In the genomic region with DNA sequence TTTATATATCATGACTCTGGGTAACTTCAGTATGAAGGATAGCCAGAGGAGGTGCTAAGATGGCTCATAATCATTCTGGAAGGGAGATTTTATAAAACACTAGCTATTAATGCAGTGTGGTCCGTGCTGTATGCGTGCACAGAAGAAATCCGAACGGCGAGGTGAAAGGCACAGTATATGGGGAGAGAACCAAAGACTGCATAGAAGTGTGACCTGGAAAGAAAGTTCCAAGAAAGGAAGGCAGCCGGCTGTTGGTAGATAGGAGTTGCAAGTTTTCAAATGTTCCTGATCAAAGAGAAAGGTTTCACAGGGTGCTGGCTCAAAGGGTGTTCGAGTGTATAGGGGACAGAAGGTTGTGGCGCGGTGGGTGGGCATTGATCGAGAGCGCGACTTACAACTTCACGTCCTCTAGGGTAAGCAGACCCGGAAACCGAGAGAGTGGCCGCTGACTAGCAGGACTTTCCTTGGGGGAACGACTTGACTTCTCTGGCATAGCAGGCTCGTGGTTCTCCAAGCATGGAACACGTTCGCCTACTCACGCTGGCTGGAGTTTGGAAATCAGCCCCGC, we compare ENCODE assay signal across 8 mouse cellular contexts. TPM values are rescaled to one million over a fixed set of nuclear protein-coding genes. Genes with fewer than 3 reads are reported as not detected.
A peak's percentile ranks its signal among the peaks of the same experiment; 100 is the strongest.
DNase-seq lines count a peak whose midpoint lies in the region; ATAC-seq and TF ChIP-seq lines count a peak whose summit lies in the region.

No protein-coding gene starts in this region.

- H3K27ac ChIP-seq in lung, embryonic 16.5 days (ENCODE audit: low read length), result no peak overlapping the region
- no peak overlapping the region for H3K27ac ChIP-seq in embryonic fibroblast, embryonic 13.5 days (ENCODE audit: insufficient read depth, low read length)
- H3K27ac ChIP-seq in limb, embryonic 11.5 days (replicated peaks; ENCODE audit: low read depth, low read length), result no peak overlapping the region
- no peak overlapping the region for H3K27ac ChIP-seq in neural tube, embryonic 15.5 days (replicated peaks)

- H3K9me3 ChIP-seq in lung, embryonic 16.5 days (ENCODE audit: control insufficient read depth, low read length), result no peaks in the 10 kb centered on the region
- H3K9me3 ChIP-seq in limb, embryonic 11.5 days (ENCODE audit: control insufficient read depth, low read length), result no peaks in the 10 kb centered on the region
- H3K9me3 ChIP-seq in neural tube, embryonic 15.5 days (replicated peaks), result no peaks in the 10 kb centered on the region

- TF ChIP-seq CTCF in embryonic fibroblast, embryonic 13.5 days (IDR thresholded peaks at IDR 0.05; ENCODE audit: borderline replicate concordance, insufficient read depth, low read length), result no peak

- peak overlapping the region; percentile 70 for H3K4me3 ChIP-seq in lung, embryonic 16.5 days (ENCODE audit: low read length)
- peak overlapping the region; percentile 52 for H3K4me3 ChIP-seq in embryonic fibroblast, embryonic 13.5 days (ENCODE audit: insufficient read depth, low read length)
- peak overlapping the region; percentile 52 for H3K4me3 ChIP-seq in limb, embryonic 11.5 days (ENCODE audit: low read depth, low read length)
- H3K4me3 ChIP-seq in neural tube, embryonic 15.5 days (replicated peaks), result peak overlapping the region; percentile 60

- H3K4me2 ChIP-seq in lung, embryonic 16.5 days (ENCODE audit: low read depth, low read length), result peak overlapping the region; percentile 67
- peak overlapping the region; percentile 47 for H3K4me2 ChIP-seq in limb, embryonic 11.5 days (ENCODE audit: low read depth, severe bottlenecking)
- H3K4me2 ChIP-seq in neural tube, embryonic 15.5 days, result peak overlapping the region; percentile 61

- ATAC-seq in lung, embryonic 16.5 days (ENCODE audit: low read depth), result peak; percentile 65
- ATAC-seq in limb, embryonic 11.5 days (ENCODE audit: insufficient number of reproducible peaks, low FRiP score, low TSS enrichment, low read depth), result peak; percentile 85
- peak; percentile 4; the same call in 1 of the 2 replicates for ATAC-seq in neural tube, embryonic 15.5 days (ENCODE audit: low FRiP score)
- no peak for ATAC-seq in cerebellum, adult (ENCODE audit: insufficient number of reproducible peaks, low FRiP score, low TSS enrichment)

- no peak for TF ChIP-seq POLR2A in embryonic fibroblast, embryonic 13.5 days (IDR thresholded peaks at IDR 0.05; ENCODE audit: low read depth, low read length)

- 18% methylated on average over 22 of the region's 22 CpGs for WGBS in lung, embryonic 16.5 days
- 19% methylated on average over 22 of the region's 22 CpGs for WGBS in limb, embryonic 11.5 days
- WGBS in neural tube, embryonic 15.5 days, result 25% methylated on average over 22 of the region's 22 CpGs

- 0 out of 2 replicates have a peak, but pooled peaks cover under 1% of the 10 kb centered on the region for H3K27me3 ChIP-seq in lung, embryonic 16.5 days (ENCODE audit: control insufficient read depth, insufficient read depth, low read depth, low read length)
- peaks cover 7% of the 10 kb centered on the region for H3K27me3 ChIP-seq in limb, embryonic 11.5 days (ENCODE audit: control insufficient read depth, insufficient read depth, low read length)
- H3K27me3 ChIP-seq in neural tube, embryonic 15.5 days (replicated peaks), result peaks cover 4% of the 10 kb centered on the region; the same call in 1 of the 2 replicates

- H3K4me1 ChIP-seq in lung, embryonic 16.5 days (replicated peaks; ENCODE audit: control insufficient read depth, insufficient read depth, low read length), result no peaks in the 10 kb centered on the region
- H3K4me1 ChIP-seq in embryonic fibroblast, embryonic 13.5 days (ENCODE audit: control insufficient read depth, insufficient read depth, low read length), result no peaks in the 10 kb centered on the region
- H3K4me1 ChIP-seq in limb, embryonic 11.5 days (ENCODE audit: control insufficient read depth, insufficient read depth, low read length), result no peaks in the 10 kb centered on the region
- peaks cover 13% of the 10 kb centered on the region for H3K4me1 ChIP-seq in neural tube, embryonic 15.5 days

- H3K9ac ChIP-seq in lung, embryonic 16.5 days (ENCODE audit: low read length), result peak overlapping the region; percentile 50
- peak overlapping the region; percentile 34; the same call in 1 of the 2 replicates for H3K9ac ChIP-seq in limb, embryonic 11.5 days (ENCODE audit: low read length)
- H3K9ac ChIP-seq in neural tube, embryonic 15.5 days (replicated peaks), result 0 out of 2 replicates have a peak overlapping the region, but pooled peaks have one; percentile 14

- no peak for DNase-seq in lung, postnatal 4 days
- no peak for DNase-seq in limb, embryonic 11.5 days (ENCODE audit: low spot score)
- DNase-seq in embryo, embryonic 10.5 days (ENCODE audit: low spot score), result no peak
- DNase-seq in adrenal gland, postnatal 36 days, result no peak

- H3K36me3 ChIP-seq in lung, embryonic 16.5 days (ENCODE audit: control insufficient read depth, insufficient read depth, low read length), result no peaks in the 10 kb centered on the region
- H3K36me3 ChIP-seq in limb, embryonic 11.5 days (ENCODE audit: control insufficient read depth, insufficient read depth, low read length), result no peaks in the 10 kb centered on the region
- H3K36me3 ChIP-seq in neural tube, embryonic 15.5 days, result no peaks in the 10 kb centered on the region

RNA-seq across cellular contexts. Expression of a gene that starts 0.5 kb away (rescaled TPM):
- polyA plus RNA-seq in lung, embryonic 16.5 days (2015; fragmentation: Nextera tagmentation; extraction: Ambion mirVana), result 37.4 and 39.5 TPM in 2 replicates
- polyA plus RNA-seq in embryonic fibroblast, embryonic 13.5 days (2011; ENCODE audit: insufficient read length, low read depth, missing spikeins), result 51.9 and 66.7 TPM in 2 replicates
- 44.2 and 47.3 TPM in 2 replicates for polyA plus RNA-seq in limb, embryonic 11.5 days (2014; fragmentation: Nextera tagmentation; extraction: Ambion mirVana)
- 25.3 and 29.8 TPM in 2 replicates for polyA plus RNA-seq in neural tube, embryonic 15.5 days (2015; fragmentation: Nextera tagmentation; extraction: Ambion mirVana)
- 10 to 100 TPM; 59.7 to 67.5 TPM for total RNA-seq in adrenal gland, postnatal 36 days (2021)

RNA-seq across cellular contexts. Expression of a gene that starts 31.1 kb away (rescaled TPM):
- polyA plus RNA-seq in lung, embryonic 16.5 days (2015; fragmentation: Nextera tagmentation; extraction: Ambion mirVana), result not detected in 2 replicates
- polyA plus RNA-seq in embryonic fibroblast, embryonic 13.5 days (2011; ENCODE audit: insufficient read length, low read depth, missing spikeins), result not detected in 2 replicates
- not detected in 2 replicates for polyA plus RNA-seq in limb, embryonic 11.5 days (2014; fragmentation: Nextera tagmentation; extraction: Ambion mirVana)
- not detected in 2 replicates for polyA plus RNA-seq in neural tube, embryonic 15.5 days (2015; fragmentation: Nextera tagmentation; extraction: Ambion mirVana)
- total RNA-seq in adrenal gland, postnatal 36 days (2021), result not detected

RNA-seq across cellular contexts. Expression of a gene that starts 51.1 kb away (rescaled TPM):
- 0.46 and 0.82 TPM in 2 replicates for polyA plus RNA-seq in lung, embryonic 16.5 days (2015; fragmentation: Nextera tagmentation; extraction: Ambion mirVana)
- 0.50 TPM in 1 of 2 replicates, not detected in the other for polyA plus RNA-seq in embryonic fibroblast, embryonic 13.5 days (2011; ENCODE audit: insufficient read length, low read depth, missing spikeins)
- 0.41 and 1.0 TPM in 2 replicates for polyA plus RNA-seq in limb, embryonic 11.5 days (2014; fragmentation: Nextera tagmentation; extraction: Ambion mirVana)
- polyA plus RNA-seq in neural tube, embryonic 15.5 days (2015; fragmentation: Nextera tagmentation; extraction: Ambion mirVana), result 0.12 and 0.22 TPM in 2 replicates
- total RNA-seq in adrenal gland, postnatal 36 days (2021), result under 1 TPM; 0.89 to 0.95 TPM
